Mouse (Mus musculus) spleen, adult 2 months (tissue): ENCODE results near the gene Gramd1c. TPM values are rescaled to one million over a fixed set of nuclear protein-coding genes. Genes with fewer than 3 reads are reported as not detected.

Experiments
- DNase-seq, 2 experiments: peaks; one replicate each; pipeline versions ENCODE4 v3.0.0 to v3.0.0-alpha.2; 2012 to 2021; ENCODE audit warnings: low spot score in 2 of 2, low read depth in 1 of 2
- H3K27ac ChIP-seq: fragments of 200-500 bp; 2 replicates; pipeline ENCODE4 v1.5.1; 2012; ENCODE audit warnings: low read length, inconsistent platforms; ENCODE audit not compliant: insufficient read depth
- H3K27me3 ChIP-seq: fragments of 200-500 bp; 2 replicates; pipeline ENCODE4 v1.6.1; 2012; ENCODE audit warnings: mild to moderate bottlenecking, moderate library complexity, low read length, inconsistent platforms; ENCODE audit not compliant: control insufficient read depth, insufficient read depth
- H3K36me3 ChIP-seq: fragments of 200-500 bp; 2 replicates; pipeline ENCODE4 v1.6.1; 2012; ENCODE audit warnings: mild to moderate bottlenecking, low read length, inconsistent platforms; ENCODE audit not compliant: control insufficient read depth, insufficient read depth
- H3K4me1 ChIP-seq: fragments of 200-500 bp; 2 replicates; pipeline ENCODE4 v1.6.1; 2011; ENCODE audit warnings: inconsistent platforms; ENCODE audit not compliant: control insufficient read depth, insufficient read depth, insufficient read length
- H3K4me3 ChIP-seq: fragments of 200-500 bp; 2 replicates; pipeline ENCODE4 v1.5.1; 2011; ENCODE audit warnings: mild to moderate bottlenecking, inconsistent platforms; ENCODE audit not compliant: insufficient read depth, insufficient read length; ENCODE audit errors: extremely low read depth
- CTCF ChIP-seq: fragments of 200-500 bp; IDR thresholded peaks from 2 replicates; pipeline ENCODE4 v1.5.1; 2011; ENCODE audit warnings: mild to moderate bottlenecking, inconsistent platforms; ENCODE audit not compliant: insufficient read depth, insufficient read length, insufficient replicate concordance; ENCODE audit errors: extremely low read depth
- POLR2A ChIP-seq: fragments of 200-500 bp; IDR thresholded peaks from 2 replicates; pipeline ENCODE4 v1.6.1; 2011; ENCODE audit warnings: low read depth, low read length, inconsistent platforms
- WGBS: fragments of 180-500 bp; shearing (Covaris S2); methylation state at CpG from one replicate; pipeline ENCODE4 v1.1.7; 2018; 5-methylcytosine and 5-hydroxymethylcytosine counted together
- polyA plus RNA-seq: library from polyadenylated mRNA; depleted of rRNA; stranded (reverse); fragments of >200 nt; gene quantifications from 2 replicates; pipeline ENCODE4 v1.2.3, GENCODE M21; 2012

The Gramd1c gene
- polyA plus RNA-seq, 1 experiment: 0.30 TPM

DNA sequence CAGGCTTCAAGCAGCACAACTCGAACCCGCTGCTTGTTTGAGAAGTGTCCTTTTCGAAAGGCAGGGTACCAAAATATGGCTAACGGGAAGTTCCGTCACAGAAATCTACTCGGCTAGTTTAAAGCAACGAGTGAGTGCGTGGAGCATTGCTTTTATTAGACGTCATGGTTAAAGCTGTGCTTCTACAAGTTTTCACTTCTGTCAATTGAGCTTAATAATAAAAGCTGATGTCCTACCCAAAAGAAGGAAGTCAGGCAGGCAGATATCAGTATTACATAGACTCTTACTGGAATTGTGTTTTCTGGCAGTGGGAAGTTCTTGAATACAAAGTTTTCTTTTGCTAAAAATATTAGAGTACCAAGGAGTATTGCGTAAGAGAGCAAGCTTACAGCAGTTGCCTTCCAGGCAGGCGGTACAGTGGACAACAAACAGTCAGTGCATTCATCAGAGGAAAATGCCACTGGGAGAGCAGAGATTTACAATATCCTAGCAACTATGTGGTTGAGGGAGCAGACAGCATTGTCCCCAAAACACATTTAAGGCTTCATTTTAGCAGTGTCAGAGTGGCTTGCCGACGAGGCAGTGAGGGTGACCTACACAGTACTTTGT lies 97.3 kb downstream of the Gramd1c start:
- H3K27me3 ChIP-seq: no peaks in the 10 kb centered on the region
- peak overlapping the region; percentile 25; the same call in 1 of the 2 replicates for H3K27ac ChIP-seq
- 82% methylated on average over 13 of the region's 13 CpGs for WGBS
- DNase-seq: no peak
- H3K4me3 ChIP-seq: no peak overlapping the region
- peaks cover 3% of the 10 kb centered on the region for H3K36me3 ChIP-seq
- TF ChIP-seq POLR2A: no peak
- TF ChIP-seq CTCF: no peak
- no peaks in the 10 kb centered on the region for H3K4me1 ChIP-seq

DNA sequence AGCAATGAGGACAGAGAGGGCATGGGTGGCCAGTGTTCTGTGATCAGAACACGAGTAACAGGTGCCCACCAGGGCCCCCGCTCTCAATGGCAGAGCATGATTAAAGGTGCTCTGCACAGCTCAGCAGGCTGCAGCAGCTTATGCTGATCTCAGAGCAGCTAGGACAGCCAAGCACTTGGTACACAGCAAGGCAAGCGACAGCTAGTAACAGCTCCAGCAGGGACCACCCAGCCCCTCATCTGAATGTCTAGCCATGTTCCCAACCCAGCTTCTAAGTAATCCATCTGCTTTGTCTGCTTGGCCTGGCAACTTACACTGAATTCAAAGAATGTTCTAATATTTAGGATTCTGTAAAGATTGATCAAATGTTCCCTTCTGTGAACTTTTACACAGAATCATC lies 99.4 kb downstream of the Gramd1c start:
- TF ChIP-seq POLR2A: no peak
- TF ChIP-seq CTCF: no peak
- no peaks in the 10 kb centered on the region for H3K4me1 ChIP-seq
- H3K36me3 ChIP-seq: peaks cover 5% of the 10 kb centered on the region
- no peak overlapping the region for H3K4me3 ChIP-seq
- H3K27me3 ChIP-seq: no peaks in the 10 kb centered on the region
- no peak overlapping the region for H3K27ac ChIP-seq
- WGBS: 91% methylated on average over 3 of the region's 3 CpGs
- DNase-seq: no peak

DNA sequence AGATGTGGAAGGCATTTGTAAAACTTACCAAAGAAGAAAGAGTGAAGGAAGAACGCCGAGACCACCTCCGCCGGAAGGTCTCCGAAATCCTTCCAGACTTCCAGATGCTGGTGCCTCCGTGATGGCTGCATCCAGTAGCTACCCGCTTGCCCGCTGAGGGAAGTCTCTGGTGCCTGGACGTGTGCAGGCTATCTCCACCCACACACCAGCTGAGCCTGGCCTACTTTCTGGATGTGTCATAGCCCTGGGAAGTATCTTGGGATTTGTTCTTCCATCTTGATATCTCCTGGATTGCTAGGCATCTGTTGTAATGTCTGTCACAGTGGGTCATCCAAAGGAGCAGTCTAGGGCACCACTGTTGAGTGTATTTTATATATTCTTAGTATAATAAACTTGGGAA lies 99.9 kb downstream of the Gramd1c start:
- peaks cover 2% of the 10 kb centered on the region for H3K36me3 ChIP-seq
- 94% methylated on average over 9 of the region's 9 CpGs for WGBS

DNA sequence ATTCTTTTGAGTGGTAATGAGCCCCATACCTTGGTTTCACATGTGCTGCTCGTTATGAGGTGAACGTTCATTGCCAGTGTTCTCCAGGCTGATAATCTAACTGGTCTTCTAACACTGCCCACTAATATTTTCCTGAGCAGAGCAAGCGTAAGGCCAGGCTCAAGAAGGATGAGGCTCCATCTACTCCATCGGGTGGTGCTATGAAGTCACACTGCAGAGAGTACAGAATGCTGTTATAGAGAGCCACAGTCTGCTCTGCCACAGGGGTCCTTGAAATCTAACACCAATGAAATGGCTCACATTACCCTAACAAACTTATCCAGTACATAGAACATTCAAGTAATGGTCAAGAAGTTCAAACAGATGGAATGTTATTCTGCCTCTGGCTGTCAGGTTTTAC lies 105.1 kb downstream of the Gramd1c start:
- H3K27ac ChIP-seq: no peak overlapping the region
- 94% methylated on average over 4 of the region's 4 CpGs for WGBS
- H3K4me3 ChIP-seq: no peak overlapping the region
- no peak for DNase-seq
- TF ChIP-seq CTCF (no peak), POLR2A (no peak)
- H3K27me3 ChIP-seq: no peaks in the 10 kb centered on the region
- peaks cover 1% of the 10 kb centered on the region; the same call in 1 of the 2 replicates for H3K36me3 ChIP-seq
- H3K4me1 ChIP-seq: peaks cover 10% of the 10 kb centered on the region; the same call in 1 of the 2 replicates

More for the DNA sequence above, 99.9 kb downstream of the Gramd1c start:
- Histone ChIP-seq H3K4me1 (no peaks in the 10 kb centered on the region), H3K4me3 (no peak overlapping the region), H3K27ac (no peak overlapping the region), H3K27me3 (no peaks in the 10 kb centered on the region)
- DNase-seq: no peak
- TF ChIP-seq POLR2A: no peak
- no peak for TF ChIP-seq CTCF

DNA sequence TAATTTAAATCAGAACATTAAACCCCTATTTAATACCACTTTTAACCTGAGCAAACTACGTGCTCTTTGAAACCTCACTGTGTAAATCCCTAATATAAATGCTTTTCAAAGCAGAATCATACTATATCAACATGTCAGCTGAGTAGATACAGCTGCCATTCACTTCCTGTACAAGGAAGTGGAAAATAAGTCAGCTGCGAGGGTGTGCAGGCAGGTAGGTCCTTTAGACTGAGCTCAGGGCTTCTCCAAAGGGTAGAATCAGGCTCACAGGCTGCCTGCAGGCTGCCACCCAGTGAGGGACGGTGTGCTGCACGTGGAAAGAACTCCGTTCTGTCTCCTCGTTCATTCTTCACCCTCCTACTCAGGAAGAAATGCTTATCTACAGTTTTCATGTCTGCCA lies 108.2 kb downstream of the Gramd1c start:
- TF ChIP-seq POLR2A: no peak
- TF ChIP-seq CTCF: no peak
- DNase-seq: peak; percentile 18 to 31
- Histone ChIP-seq H3K4me3 (no peak overlapping the region), H3K27me3 (no peaks in the 10 kb centered on the region), H3K36me3 (no peaks in the 10 kb centered on the region; the same call in 1 of the 2 replicates), H3K4me1 (peaks cover 20% of the 10 kb centered on the region), H3K27ac (peak overlapping the region; percentile 64)
- WGBS: 42% methylated on average over 6 of the region's 6 CpGs

DNA sequence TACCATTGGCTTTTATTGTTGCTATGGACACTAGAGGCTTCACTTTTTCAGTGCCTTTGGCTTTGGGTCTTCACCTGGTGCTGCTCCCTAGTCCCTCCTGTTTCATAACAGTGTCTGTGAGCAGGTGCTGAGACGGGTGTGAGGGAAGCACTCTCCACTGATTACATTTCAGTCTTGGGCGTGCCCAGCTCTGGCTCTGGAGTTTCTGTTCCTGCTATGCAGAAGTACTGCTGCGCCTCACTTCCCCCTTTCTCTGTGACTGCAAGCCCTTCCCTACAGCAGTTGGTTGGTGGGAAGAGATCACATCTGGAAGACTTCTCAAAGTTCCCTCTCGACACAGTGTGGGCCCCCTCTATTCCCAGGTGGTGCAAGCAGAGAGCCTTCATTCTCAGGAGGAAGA lies 111.6 kb downstream of the Gramd1c start:
- H3K4me3 ChIP-seq: no peak overlapping the region
- WGBS: 23% methylated on average over 4 of the region's 4 CpGs
- no peaks in the 10 kb centered on the region for H3K27me3 ChIP-seq
- peaks cover 20% of the 10 kb centered on the region for H3K4me1 ChIP-seq
- no peaks in the 10 kb centered on the region; the same call in 1 of the 2 replicates for H3K36me3 ChIP-seq
- peak overlapping the region; percentile 38; the same call in 1 of the 2 replicates for H3K27ac ChIP-seq
- DNase-seq: peak; percentile 60 to 73
- TF ChIP-seq CTCF: no peak
- TF ChIP-seq POLR2A: no peak

DNA sequence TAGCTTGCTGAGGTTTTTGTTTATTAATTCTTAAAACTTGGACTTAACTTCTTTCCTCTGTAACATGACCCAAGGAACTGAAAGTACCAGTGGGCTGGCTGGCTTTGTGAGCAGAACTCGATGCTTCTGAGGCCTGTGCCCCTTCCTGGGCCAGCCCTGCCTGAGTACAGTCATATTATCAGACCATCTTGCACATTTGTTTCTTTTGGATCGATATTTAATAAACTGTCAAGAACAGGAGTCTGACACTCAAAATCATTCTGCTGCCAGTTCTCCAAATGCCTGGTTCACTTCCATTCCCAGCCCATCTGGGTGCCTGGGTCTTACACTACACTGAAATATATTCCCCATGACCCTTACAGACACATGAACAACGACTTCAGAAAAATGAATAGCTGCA lies 117.3 kb downstream of the Gramd1c start:
- no peaks in the 10 kb centered on the region; the same call in 1 of the 2 replicates for H3K36me3 ChIP-seq
- TF ChIP-seq POLR2A: no peak
- no peak for TF ChIP-seq CTCF

More for the DNA sequence above, 117.3 kb downstream of the Gramd1c start:
- 70% methylated on average over 3 of the region's 3 CpGs for WGBS
- H3K4me3 ChIP-seq: no peak overlapping the region
- no peaks in the 10 kb centered on the region for H3K4me1 ChIP-seq
- H3K27ac ChIP-seq: no peak overlapping the region
- DNase-seq: no peak
- no peaks in the 10 kb centered on the region for H3K27me3 ChIP-seq
